Mouse (Mus musculus) adrenal gland, postnatal 10 days (tissue): ENCODE measurements at regions not wholly inside any gene's neighbourhood (a gene's known extent, or its start where the extent isn't known, plus 50 kb on each side); places are given as distances from the start of the nearest gene placed in this dataset.
"Not testable (repeated sequence)": the region's sequence is repeated elsewhere in the genome, so short reads cannot be mapped to it uniquely, and the experiment has no call there.

Experiments used
- DNase-seq: peaks from one replicate; pipeline ENCODE4 v3.0.0; 2021; ENCODE audit warnings: mixed read lengths

GRCm38 (mm10) chr12:16374331-16374996, 236.3 kb downstream of the Lpin1 start:
- DNase-seq, result no peak

DNA sequence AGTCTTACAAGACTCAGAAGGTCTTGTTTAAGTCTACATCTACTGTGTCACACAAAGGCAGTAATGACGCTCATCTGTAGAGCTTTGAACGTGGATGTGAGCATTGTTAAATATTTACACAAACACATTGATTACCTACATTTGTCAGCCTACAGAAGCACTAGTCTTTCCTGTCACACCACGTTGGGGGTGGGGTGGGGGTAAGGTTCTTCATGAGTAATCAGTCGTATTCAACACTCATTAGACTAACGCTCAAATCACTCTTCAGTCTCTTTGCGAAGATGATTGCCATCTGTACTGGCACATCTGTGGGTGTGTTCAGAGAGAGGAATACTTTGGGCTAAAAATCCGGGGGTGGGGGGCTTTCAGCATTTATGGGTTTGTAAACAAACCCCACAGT, 240.7 kb downstream of the Lpin1 start:
- DNase-seq, result no peak

DNA sequence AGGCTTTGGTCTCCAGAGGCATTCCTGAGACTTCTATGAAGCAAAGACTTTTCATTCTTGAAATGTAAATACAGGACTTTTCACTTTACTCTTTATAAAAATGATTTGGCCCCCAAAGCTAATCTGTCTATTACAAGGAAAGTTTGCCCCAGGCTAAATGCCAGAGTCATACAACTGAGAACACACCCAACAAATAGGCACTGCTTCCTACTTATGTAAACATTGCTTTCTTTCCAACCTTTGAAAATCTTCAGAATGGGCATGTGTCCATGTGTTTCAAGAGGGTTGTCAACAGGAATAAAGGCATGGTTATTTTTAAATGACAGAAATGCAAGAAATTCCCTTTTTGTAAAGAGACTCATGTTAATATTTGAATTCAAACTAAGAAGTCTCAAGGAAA, 248.4 kb downstream of the Lpin1 start:
- DNase-seq, result no peak

DNA sequence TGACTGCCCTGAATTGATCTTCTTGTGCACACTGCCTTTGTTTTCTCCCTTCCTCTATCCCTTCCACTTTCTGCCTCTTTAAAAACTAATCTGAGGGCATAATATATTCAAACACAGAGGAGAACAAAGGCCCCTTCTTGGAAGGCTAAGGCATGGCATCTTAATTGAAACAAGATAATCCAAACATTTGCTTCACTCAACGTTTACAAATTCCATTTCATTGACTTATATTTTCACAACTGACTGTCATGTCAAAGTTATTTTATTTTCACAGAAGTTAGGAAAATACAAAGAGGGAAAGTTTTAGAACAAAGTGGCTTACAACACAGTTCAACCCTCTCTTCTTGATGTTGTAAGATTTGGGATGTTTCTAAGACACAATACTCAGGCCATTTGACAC, 251.9 kb downstream of the Lpin1 start:
- DNase-seq, result no peak

DNA sequence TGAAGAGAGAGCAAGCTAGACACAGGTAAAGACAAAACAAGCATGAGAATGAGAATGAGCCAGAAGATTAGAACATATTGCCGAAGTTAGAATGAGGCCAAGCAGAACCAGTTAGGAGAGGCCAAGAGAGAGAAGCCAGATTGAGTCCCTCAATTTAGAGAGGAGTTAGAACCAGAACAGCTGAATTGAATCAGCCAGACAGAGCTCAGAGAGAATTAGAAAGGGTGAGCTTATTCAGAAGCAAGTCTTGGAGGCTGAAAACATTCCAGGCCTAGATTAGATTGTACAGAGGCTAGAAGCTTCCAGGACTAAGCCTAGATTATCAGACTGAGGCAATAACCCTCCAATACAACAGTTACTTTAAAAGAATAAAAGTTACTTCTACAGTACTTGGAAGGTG, 256.1 kb downstream of the Lpin1 start:
- DNase-seq, result no peak

DNA sequence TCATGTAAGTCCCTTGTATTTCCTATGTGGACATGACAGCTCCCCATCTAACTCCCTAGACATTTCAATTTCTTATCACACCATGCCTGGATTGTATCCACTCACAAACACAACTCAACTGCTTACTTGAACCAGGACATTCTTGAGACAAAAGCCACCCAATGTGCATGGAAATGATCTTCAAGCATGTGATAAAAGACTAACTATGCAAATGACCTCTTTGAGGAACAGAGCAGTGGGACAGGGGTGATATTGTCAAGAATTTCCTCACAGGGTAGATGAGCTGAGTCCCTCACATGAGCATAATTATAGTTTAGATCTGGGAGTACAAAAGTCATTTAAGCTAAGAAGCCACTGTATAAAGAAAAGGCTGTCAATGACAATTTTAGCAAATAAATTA, 259.0 kb downstream of the Lpin1 start:
- DNase-seq, result no peak

GRCm38 (mm10) chr12:16349310-16349709, 261.5 kb downstream of the Lpin1 start:
- no peak for DNase-seq

DNA sequence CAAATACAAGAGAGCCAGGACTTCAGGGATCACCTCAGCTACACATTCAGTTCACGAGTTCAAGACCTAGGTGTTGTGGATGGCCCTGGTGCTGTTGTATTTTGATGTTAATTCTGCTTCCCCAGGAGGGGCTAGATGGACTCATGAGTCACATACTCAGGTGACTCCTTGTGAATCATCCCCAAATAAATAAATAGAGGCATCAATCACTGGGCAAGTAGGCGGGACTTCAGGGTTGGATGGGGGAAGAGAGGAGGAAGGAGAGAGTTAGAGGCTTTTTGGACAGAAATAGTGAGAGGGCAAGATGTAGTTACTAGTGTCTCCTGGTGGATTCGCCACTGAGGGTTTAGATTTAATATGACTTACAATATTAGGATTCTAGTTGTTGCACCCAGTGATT, 266.7 kb downstream of the Lpin1 start:
- DNase-seq, result no peak

DNA sequence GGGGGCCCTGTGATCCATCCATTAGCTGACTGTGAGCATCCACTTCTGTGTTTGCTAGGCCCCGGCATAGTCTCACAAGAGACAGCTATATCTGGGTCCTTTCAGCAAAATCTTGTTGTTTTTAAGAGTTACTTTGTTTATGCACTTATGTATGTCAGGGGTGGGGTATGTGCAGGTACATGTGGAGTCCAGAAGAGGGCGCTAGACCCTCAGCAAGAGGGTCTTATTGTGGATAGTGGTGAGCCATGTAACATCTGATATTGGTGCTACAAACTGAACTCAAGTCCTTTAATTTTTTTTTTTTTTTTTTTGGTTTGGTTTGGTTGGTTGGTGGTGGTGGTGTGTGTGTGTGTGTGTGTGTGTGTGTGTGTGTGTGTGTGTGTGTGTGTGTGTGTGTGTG, 268.7 kb downstream of the Lpin1 start:
- not testable (repeated sequence) for DNase-seq

- no peak for DNase-seq
Observed at GRCm38 (mm10) chr12:16331456-16331855, 279.3 kb downstream of the Lpin1 start.

GRCm38 (mm10) chr12:16329129-16329528, 281.6 kb downstream of the Lpin1 start:
- DNase-seq, result no peak

GRCm38 (mm10) chr12:16320536-16321402, 290.0 kb downstream of the Lpin1 start:
- no peak for DNase-seq

DNA sequence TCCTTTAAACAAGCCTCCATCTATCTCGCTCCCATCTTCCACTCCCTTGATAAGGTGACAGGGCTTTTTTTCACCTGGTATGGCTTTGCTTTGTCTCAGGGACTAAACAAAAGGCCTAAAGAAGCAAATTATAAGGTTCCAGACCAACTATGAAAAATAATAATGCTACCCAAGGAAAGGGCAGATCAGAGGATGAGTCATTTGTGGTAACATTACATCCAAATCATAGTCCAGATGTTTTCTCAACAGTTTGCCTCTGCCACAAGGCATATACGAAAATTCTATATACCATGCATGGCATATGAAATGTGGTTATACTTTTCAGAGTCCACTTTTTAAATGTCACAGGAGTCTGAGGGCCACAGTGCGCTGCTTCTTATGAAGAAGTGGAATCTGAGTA, 302.7 kb downstream of the Lpin1 start:
- no peak for DNase-seq

DNA sequence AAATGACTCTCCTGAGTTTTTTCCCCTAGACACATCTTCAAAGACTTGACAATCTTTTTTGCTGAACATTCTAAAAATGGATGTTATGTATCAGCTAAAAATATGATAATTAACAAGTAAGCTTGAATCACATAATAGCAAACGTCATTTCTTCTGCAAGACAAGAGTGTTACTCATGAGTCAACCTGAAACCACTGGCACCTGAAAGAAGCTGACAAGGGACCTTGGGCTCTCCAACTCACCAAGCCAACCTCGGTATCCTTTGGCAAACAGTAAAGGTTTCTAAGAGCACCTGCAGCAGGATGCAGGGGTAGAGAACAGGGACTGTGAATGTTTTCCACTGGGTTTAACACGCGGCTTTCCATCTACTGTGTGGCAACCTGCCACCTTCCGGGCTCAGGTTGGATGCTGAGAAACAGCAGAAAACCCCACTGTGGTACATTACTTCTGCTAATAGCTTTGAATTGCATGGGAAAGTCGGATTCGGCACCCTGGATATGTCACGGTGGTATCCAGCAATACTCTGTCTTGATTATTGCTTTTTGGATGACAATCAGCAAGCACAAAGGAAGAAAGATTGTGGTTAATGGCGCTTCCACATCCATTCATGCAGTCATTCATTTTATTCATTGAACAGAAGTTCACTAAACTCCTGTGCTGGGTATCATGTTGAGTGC, 305.9 kb downstream of the Lpin1 start:
- no peak for DNase-seq

DNA sequence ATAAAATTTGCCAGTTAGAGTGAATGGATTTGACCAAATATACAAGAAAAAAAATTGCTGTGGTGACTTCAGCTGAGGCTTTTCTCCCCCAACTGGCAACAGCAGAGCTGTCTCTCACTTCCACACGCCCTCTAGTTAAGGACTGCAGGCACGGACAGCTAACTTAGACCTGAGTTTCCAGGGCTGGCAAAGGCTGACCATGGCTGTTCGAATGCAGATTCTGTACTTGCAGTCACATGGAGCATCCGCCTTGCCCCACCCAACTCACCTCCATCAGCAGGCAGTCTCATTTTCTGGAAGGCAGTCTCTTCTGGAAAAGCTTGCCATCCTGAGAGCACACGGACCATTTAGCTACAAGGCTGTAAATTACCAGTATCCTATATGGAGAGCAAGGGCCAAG, 325.7 kb downstream of the Lpin1 start:
- no peak for DNase-seq

DNA sequence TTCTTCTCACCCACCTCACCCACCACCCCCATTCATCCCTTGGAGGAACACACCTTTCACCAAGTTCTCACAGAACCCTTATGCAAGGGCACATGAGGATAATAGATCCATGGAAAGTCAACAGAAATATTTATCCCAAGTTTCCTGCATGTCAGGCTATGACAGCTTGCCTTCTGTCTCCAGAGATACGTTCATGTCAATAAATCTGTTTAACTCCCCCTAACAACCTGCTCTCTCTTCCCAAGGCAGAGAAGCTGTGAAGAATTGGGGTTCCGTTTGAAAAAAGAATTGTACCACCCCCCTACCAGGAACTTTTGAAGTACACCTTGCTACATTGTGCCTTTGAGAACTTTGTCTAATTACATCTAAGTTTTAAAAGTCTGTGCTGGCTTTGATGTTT, 331.6 kb downstream of the Lpin1 start:
- DNase-seq, result no peak

DNA sequence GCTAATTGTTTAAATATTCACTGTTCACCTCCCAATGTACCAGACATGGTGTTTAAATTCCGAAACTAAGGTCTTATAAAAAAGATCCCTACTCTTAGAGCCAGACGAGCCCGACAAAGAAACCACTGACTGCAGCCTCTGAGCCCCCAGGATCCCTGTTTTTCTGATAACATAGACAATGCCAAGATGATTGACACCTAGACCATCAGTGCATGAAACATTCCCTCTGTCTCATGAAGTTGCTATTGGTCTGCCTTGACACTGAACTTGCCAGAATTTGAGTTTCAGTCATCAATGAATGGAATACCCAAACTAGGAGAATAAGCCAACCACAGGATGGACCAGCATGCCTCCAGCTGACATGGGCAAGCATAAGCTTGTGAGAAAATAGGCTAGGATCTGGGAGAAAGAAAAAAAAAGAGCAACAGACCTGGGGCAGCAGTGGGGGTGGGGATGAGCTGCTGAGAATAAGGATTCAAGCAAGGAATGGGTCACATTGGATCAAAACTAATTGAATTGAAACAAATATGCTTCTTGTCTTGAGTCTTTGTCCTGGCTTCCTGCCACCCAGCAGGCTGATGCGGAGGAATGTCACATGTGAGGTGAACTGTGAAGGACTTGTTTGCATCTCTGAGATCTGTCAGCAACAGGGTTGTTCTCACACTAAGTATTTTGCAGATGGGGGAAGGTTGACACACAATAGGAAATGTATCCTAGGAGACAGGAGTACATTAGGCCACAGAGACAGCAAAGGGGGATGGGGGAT, 333.0 kb downstream of the Lpin1 start:
- DNase-seq, result no peak

DNA sequence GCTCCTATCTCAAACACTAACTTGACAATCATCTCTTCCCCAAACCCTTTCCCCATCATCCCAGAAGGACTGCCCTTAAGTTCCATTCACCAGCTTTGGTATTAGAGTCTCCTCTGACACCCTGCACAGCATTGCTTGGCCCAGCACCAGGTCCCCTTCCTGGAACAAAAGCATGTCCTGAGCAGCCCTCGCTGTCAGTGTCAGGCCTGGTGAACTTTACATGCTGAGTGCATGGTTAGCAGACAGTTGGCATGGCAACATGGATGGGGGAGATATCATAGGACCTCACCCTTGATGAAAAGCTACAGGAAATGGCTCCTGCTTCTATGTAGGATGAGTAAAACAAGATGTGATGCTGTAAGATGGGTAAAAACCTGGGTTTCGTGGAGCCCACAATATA, 333.6 kb downstream of the Lpin1 start:
- no peak for DNase-seq

GRCm38 (mm10) chr12:16276301-16276700, 334.5 kb downstream of the Lpin1 start:
- DNase-seq, result no peak

GRCm38 (mm10) chr12:16272441-16272840, 338.3 kb downstream of the Lpin1 start:
- no peak for DNase-seq

DNA sequence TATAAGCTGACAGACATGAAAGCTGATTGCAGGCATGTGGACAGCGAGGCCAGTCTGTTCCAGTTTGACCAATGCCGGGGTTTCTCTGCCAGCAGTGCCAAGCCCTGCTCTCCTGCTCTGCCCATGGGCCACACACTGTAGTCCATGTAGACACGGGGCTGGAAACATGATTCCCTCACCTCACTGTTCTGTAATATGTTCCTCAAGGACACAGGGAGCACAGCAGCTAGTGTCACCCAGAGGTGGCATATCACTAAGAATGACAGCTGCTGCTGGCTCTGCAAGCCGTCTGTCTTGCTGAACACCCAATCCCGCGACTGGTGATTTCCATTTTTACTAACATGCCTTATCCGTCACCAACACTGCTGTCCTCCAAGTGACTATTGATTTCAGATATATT, 339.9 kb downstream of the Lpin1 start:
- DNase-seq, result peak; percentile 2

- no peak for DNase-seq
Observed at GRCm38 (mm10) chr12:16269706-16270105, 341.1 kb downstream of the Lpin1 start.
